Mouse (Mus musculus) spleen, adult 10 weeks (tissue): ENCODE data around the gene Hmgcll1. TPM values are rescaled to one million over a fixed set of nuclear protein-coding genes. Genes with fewer than 3 reads are reported as not detected.

Source experiments
- polyA plus RNA-seq: library from polyadenylated mRNA; stranded (reverse); fragments of 350-450 nt; fragmentation: Illumina TruSeq; extraction: RNeasy Lipid Tissue Mini Kit (QIAGEN cat#74804); gene quantifications from one replicate; pipeline ENCODE4 v1.2.3, GENCODE M21; 2015; ENCODE audit warnings: low replicate concordance; ENCODE audit not compliant: insufficient read depth

Hmgcll1 gene
- polyA plus RNA-seq, result 0.52 TPM

GRCm38 (mm10) chr9:76014631-76015531, at the start of gene Hmgcll1:
Gene Hmgcll1, plus strand, starts transcription at chr9:76014855.

Other genes starting within 250 kb of the Hmgcll1 start
- not detected for gene Bmp5, start 239.5 kb upstream of the Hmgcll1 start, polyA plus RNA-seq
- gene Gfral, start 198.8 kb downstream of the Hmgcll1 start, polyA plus RNA-seq, result not detected